Mouse (Mus musculus) gastrocnemius, postnatal 36 days (tissue): ENCODE data around the gene Kynu. TPM values are rescaled to one million over a fixed set of nuclear protein-coding genes. Genes with fewer than 3 reads are reported as not detected.

Experiments
- DNase-seq, 2 experiments: peaks; one replicate each; pipeline ENCODE4 v3.0.0; 2022
- intact Hi-C: fragments of 180-260 bp; cut with DNase I; formaldehyde crosslinking; loops from one replicate; pipeline ENCODE4 v1.15.1; 2025
- long read RNA-seq, 2 experiments: library from polyadenylated mRNA; stranded (forward); transcript quantifications; one replicate each; pipeline ENCODE4 v2.0.0; 2021
- total RNA-seq, 2 experiments: library from RNA; stranded (reverse); gene quantifications; 2 replicates each; pipeline ENCODE4 v1.2.3; 2021

The Kynu gene
- not detected for total RNA-seq
- long read RNA-seq, experiment 1 = 0 reads
- long read RNA-seq, experiment 2 = 0 reads

- no peak for DNase-seq
- intact Hi-C loops = no loop called here
Measured at GRCm38 (mm10) chr2:43555062-43555888, at the start of gene Kynu. Gene Kynu (plus strand): TSS chr2:43555329.

GRCm38 (mm10) chr2:43506182-43506581 lies 48.9 kb upstream of the Kynu start:
- no peak for DNase-seq
- intact Hi-C loops = no loop called here

GRCm38 (mm10) chr2:43513852-43514251 lies 41.3 kb upstream of the Kynu start:
- DNase-seq = no peak
- intact Hi-C loops = no loop called here

GRCm38 (mm10) chr2:43534417-43534816 lies 20.7 kb upstream of the Kynu start:
- intact Hi-C loops = no loop called here
- no peak for DNase-seq

- intact Hi-C loops = no loop called here
- no peak for DNase-seq
Measured at GRCm38 (mm10) chr2:43542615-43543014, 12.5 kb upstream of the Kynu start.

- no peak for DNase-seq
- intact Hi-C loops = no loop called here
Measured at GRCm38 (mm10) chr2:43545665-43546064, 9.5 kb upstream of the Kynu start.

DNA sequence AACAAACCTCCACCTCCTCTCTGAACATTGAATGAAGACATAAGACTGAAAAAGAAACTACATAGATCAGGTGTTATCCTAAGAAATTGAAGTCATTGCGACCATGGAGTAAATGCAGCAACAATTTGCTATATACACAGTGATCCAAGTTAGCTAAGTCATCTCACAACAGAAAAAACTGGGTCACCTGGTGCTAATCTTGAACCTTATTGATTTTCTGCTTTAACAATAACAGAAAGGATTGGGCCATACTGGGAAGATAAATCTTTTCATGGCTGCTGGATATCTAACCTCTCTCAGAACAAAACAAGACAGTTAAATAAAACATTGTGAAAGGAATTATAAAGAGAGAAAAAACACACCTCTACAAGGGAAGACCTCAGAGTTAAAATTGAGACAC lies 8.7 kb upstream of the Kynu start:
- intact Hi-C loops = no loop called here
- no peak for DNase-seq

GRCm38 (mm10) chr2:43554216-43554615 lies 913 bp upstream of the Kynu start:
- intact Hi-C loops = no loop called here
- DNase-seq = no peak

DNA sequence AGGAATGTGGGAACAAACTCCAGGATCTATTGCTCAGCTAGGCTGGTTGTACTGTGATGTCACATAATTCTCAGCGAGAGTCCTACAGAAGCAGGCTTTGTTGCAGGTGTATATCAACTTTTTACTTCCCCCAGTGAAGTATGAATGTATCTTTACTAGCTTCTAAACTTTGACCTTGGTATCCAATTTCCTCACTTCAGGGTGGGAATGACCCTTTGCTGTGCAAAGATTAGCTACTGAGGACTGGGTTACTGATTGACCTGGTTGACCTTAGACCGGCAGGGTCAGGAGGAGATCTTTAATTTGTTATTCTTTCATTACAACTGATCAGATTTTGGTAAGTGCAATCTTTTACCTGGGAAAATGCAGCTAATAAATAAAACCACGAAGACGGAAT lies 758 bp downstream of the Kynu start:
- DNase-seq = no peak
- intact Hi-C loops = no loop called here

GRCm38 (mm10) chr2:43556985-43557384 lies 1.9 kb downstream of the Kynu start:
- DNase-seq = no peak
- intact Hi-C loops = no loop called here

DNA sequence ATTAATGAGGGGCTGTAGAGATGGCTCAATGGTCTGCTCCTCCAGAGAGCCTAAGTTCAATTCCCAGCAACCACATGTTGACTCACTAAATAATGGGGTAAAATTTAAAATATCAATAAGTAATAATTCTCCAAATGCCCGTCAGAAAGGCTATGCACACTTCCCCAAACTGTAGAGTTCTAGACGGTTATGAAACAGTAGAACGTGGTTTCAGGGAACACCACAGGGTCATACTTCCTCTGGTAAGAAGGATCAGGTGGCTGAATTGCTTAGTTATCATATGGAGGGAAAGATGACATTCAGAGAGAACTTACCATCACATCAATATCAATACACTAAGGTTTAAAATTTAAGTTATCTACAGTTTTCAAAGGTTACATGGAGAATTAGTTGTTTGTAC lies 6.1 kb downstream of the Kynu start:
- no peak for DNase-seq
- intact Hi-C loops = no loop called here

DNA sequence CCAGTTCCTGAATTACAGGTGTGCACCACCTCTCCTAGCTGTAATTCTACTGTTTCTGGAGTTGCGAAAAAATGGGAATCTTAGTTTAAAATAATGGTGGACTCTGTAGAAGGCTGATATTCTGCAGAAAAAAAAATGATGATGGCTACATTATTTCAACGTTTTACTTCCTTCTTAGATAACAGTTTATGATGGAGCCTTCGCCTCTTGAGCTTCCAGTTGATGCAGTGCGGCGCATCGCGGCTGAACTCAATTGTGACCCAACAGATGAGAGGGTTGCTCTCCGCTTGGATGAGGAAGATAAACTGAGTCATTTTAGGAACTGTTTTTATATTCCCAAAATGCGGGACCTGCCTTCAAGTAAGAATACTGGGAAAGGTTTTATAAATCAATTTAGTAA lies 7.7 kb downstream of the Kynu start:
- no peak for DNase-seq
- intact Hi-C loops = no loop called here

GRCm38 (mm10) chr2:43568406-43568805 lies 13.3 kb downstream of the Kynu start:
- intact Hi-C loops = no loop called here
- no peak for DNase-seq

- intact Hi-C loops = no loop called here
- no peak for DNase-seq
Measured at GRCm38 (mm10) chr2:43573526-43573925, 18.4 kb downstream of the Kynu start.

- no peak for DNase-seq
- intact Hi-C loops = no loop called here
Measured at GRCm38 (mm10) chr2:43583243-43583812, 28.2 kb downstream of the Kynu start.

GRCm38 (mm10) chr2:43585508-43585907 lies 30.4 kb downstream of the Kynu start:
- intact Hi-C loops = no loop called here
- DNase-seq = no peak

GRCm38 (mm10) chr2:43587832-43588231 lies 32.7 kb downstream of the Kynu start:
- DNase-seq = no peak
- intact Hi-C loops = no loop called here

- intact Hi-C loops = no loop called here
- no peak for DNase-seq
Measured at GRCm38 (mm10) chr2:43592001-43592704, 37.0 kb downstream of the Kynu start.

GRCm38 (mm10) chr2:43613571-43613970 lies 58.4 kb downstream of the Kynu start:
- no peak for DNase-seq
- intact Hi-C loops = no loop called here

GRCm38 (mm10) chr2:43621140-43621539 lies 66.0 kb downstream of the Kynu start:
- no peak for DNase-seq
- intact Hi-C loops = no loop called here

GRCm38 (mm10) chr2:43622844-43623243 lies 67.7 kb downstream of the Kynu start:
- DNase-seq = no peak
- intact Hi-C loops = no loop called here

DNA sequence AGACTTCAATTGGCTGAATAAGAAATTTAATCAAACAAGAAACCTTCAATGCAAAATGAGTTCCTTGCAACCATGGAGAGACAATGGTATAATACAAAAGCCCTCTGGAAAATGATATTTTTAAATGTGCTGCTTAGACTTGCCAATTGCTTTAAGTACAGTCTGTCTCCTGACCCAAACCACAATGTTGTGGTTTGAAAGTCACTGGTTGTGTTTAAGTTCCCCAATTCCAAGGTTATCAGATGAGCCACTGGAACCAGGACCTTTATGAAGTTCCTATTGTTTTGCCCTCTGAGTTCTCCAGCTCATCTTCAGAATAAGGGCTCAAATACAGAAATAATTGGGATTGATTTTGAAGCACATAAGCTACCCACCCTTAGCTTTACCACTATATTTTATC lies 76.7 kb downstream of the Kynu start:
- intact Hi-C loops = no loop called here
- DNase-seq = no peak
